Mouse (Mus musculus) midbrain, embryonic 15.5 days (tissue): ENCODE measurements around the gene Dpp6. TPM values are rescaled to one million over a fixed set of nuclear protein-coding genes. Genes with fewer than 3 reads are reported as not detected.

Experiments used
- ATAC-seq: fragments of 200-750 bp; cut with Nextera tagmentation; replicated peaks from 2 replicates; pipeline ENCODE4 v1.8.0; 2017; ENCODE audit warnings: moderate TSS enrichment
- H3K27ac ChIP-seq: fragments of 300-500 bp; sonication (generic); 2 replicates; pipeline ENCODE4 v1.5.1; 2015; ENCODE audit warnings: mild to moderate bottlenecking, inconsistent platforms
- H3K27me3 ChIP-seq: fragments of 300-500 bp; sonication (generic); replicated peaks from 2 replicates; pipeline ENCODE4 v1.6.1; 2015; ENCODE audit warnings: inconsistent platforms
- H3K36me3 ChIP-seq: fragments of 300-500 bp; sonication (generic); replicated peaks from 2 replicates; pipeline ENCODE4 v1.6.1; 2015; ENCODE audit warnings: inconsistent platforms
- H3K4me1 ChIP-seq: fragments of 300-500 bp; sonication (generic); 2 replicates; pipeline ENCODE4 v1.6.1; 2015; ENCODE audit warnings: inconsistent platforms
- H3K4me2 ChIP-seq: fragments of 300-500 bp; sonication (generic); 2 replicates; pipeline ENCODE4 v1.6.1; 2015; ENCODE audit warnings: inconsistent platforms, mild to moderate bottlenecking, moderate library complexity
- H3K4me3 ChIP-seq: fragments of 300-500 bp; sonication (generic); 2 replicates; pipeline ENCODE4 v1.5.1; 2015; ENCODE audit warnings: mild to moderate bottlenecking, inconsistent platforms
- H3K9ac ChIP-seq: fragments of 300-500 bp; sonication (generic); 2 replicates; pipeline ENCODE4 v1.6.1; 2015; ENCODE audit warnings: mild to moderate bottlenecking, inconsistent platforms
- H3K9me3 ChIP-seq: fragments of 300-500 bp; sonication (generic); 2 replicates; pipeline ENCODE4 v1.6.1; 2016; ENCODE audit warnings: inconsistent platforms
- WGBS: fragments of 180-500 bp; shearing (Covaris S2); methylation state at CpG from one replicate; pipeline ENCODE4 v1.1.7; 2015; ENCODE audit warnings: mixed read lengths; 5-methylcytosine and 5-hydroxymethylcytosine counted together
- polyA plus RNA-seq: library from polyadenylated mRNA; unstranded; fragments of >200 nt; fragmentation: Nextera tagmentation; extraction: Ambion mirVana; gene quantifications from 2 replicates; pipeline ENCODE4 v1.2.1, GENCODE M21; 2015

The Dpp6 gene
- polyA plus RNA-seq, 1 experiment from 2014 or later = 88.3 TPM

DNA sequence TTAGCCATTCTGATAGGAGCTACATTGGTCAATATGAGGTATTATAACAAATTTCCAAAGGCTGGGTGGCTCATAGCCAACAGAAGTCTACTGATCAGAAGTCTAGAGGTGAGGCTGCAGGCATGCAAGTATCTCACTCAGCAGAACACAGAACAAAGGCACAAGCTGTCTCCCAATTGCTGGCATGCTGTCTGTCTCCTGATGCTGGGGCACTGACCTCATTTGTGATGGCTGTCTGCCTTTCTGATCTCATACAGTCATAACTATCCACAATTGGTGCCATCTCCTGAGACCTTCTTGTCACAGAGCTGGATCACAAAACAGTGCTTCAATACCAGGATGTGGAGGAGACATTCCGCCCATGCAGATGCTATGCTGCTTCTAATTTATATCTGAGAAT is 709.9 kb downstream of the Dpp6 start:
- no peak overlapping the region for H3K4me3 ChIP-seq
- H3K27ac ChIP-seq = no peak overlapping the region
- H3K4me1 ChIP-seq = no peaks in the 10 kb centered on the region
- ATAC-seq = no peak
- H3K27me3 ChIP-seq = no peaks in the 10 kb centered on the region
- 91% methylated on average over 1 of the region's 1 CpGs for WGBS
- H3K4me2 ChIP-seq = no peak overlapping the region
- H3K9ac ChIP-seq = no peak overlapping the region
- H3K36me3 ChIP-seq = no peaks in the 10 kb centered on the region
- no peaks in the 10 kb centered on the region for H3K9me3 ChIP-seq

DNA sequence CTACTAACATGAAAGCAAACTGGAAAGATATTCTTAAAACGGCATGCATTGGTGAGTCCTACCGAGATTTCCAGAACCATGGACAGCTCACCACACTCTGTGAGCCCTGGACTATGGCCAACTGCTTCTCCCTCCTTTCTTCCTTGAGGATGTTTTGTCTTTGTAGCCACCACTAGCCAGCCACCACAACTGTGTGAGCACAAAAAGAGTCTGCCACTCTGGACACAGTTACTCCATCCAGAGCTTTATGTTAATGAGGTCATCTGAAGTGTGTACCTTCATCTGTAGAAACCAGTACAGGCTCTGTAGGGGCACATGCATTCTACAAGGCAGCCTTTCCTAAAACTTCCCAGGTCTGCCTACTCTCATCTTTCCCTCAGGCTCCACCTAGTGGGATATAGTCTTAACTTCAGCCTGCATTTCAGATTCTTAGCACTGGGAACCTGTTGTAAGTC is 727.8 kb downstream of the Dpp6 start:
- Histone ChIP-seq H3K36me3 (no peaks in the 10 kb centered on the region), H3K4me1 (no peaks in the 10 kb centered on the region), H3K4me3 (no peak overlapping the region), H3K9ac (no peak overlapping the region), H3K4me2 (no peak overlapping the region), H3K27ac (no peak overlapping the region), H3K27me3 (no peaks in the 10 kb centered on the region), H3K9me3 (no peaks in the 10 kb centered on the region)
- ATAC-seq = peak; percentile 74
- WGBS = 19% methylated on average over 2 of the region's 2 CpGs

DNA sequence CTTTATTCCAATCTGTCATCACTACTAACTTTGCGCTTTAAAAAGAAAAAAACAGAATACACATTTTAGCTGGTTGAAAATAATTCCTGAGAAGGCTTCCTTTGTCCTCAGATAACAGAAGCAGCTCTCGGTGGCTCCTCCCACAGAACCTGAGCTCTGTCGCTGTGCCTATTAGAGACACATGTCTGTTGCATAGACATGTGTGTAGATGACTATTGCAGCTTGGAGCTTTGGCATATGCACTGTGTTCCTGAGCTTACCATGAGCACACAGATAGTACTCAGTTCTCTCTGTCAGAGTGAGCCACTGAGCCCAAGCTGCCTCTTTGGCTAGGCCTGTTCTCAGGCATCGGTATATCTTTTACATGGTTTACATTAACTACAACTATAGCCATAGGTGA is 732.3 kb downstream of the Dpp6 start:
- no peaks in the 10 kb centered on the region for H3K36me3 ChIP-seq
- WGBS = 86% methylated on average over 4 of the region's 4 CpGs
- no peak overlapping the region for H3K27ac ChIP-seq
- H3K9me3 ChIP-seq = no peaks in the 10 kb centered on the region
- no peaks in the 10 kb centered on the region for H3K27me3 ChIP-seq
- no peak overlapping the region for H3K9ac ChIP-seq
- no peak overlapping the region for H3K4me3 ChIP-seq
- no peaks in the 10 kb centered on the region for H3K4me1 ChIP-seq
- no peak for ATAC-seq
- no peak overlapping the region for H3K4me2 ChIP-seq

DNA sequence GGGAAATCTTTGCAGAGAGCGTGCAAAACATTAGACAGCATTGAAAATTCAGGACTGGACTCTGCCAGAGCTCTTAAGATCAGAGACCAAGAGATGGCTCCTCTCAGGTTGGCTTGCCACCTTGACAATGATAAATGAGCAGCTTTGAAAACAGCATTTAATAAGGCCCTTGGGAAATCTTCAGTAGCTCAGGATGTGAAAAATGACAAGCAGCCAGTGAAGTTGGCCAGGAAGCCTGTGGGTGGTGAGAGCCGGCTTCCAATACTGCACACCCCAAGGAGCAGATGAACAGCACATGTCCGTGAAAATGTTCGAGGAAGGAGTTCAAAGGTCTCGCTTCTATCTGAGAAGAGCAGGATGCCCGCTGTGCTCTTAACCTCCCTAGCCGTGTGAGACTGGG is 748.7 kb downstream of the Dpp6 start:
- no peak overlapping the region for H3K9ac ChIP-seq
- 67% methylated on average over 7 of the region's 7 CpGs for WGBS
- H3K27me3 ChIP-seq = no peaks in the 10 kb centered on the region
- H3K36me3 ChIP-seq = no peaks in the 10 kb centered on the region
- no peak for ATAC-seq
- 0 out of 2 replicates have a peak overlapping the region, but pooled peaks have one; percentile 34 for H3K27ac ChIP-seq
- H3K4me3 ChIP-seq = no peak overlapping the region
- H3K9me3 ChIP-seq = no peaks in the 10 kb centered on the region
- peaks cover 5% of the 10 kb centered on the region; the same call in 1 of the 2 replicates for H3K4me1 ChIP-seq
- H3K4me2 ChIP-seq = no peak overlapping the region

DNA sequence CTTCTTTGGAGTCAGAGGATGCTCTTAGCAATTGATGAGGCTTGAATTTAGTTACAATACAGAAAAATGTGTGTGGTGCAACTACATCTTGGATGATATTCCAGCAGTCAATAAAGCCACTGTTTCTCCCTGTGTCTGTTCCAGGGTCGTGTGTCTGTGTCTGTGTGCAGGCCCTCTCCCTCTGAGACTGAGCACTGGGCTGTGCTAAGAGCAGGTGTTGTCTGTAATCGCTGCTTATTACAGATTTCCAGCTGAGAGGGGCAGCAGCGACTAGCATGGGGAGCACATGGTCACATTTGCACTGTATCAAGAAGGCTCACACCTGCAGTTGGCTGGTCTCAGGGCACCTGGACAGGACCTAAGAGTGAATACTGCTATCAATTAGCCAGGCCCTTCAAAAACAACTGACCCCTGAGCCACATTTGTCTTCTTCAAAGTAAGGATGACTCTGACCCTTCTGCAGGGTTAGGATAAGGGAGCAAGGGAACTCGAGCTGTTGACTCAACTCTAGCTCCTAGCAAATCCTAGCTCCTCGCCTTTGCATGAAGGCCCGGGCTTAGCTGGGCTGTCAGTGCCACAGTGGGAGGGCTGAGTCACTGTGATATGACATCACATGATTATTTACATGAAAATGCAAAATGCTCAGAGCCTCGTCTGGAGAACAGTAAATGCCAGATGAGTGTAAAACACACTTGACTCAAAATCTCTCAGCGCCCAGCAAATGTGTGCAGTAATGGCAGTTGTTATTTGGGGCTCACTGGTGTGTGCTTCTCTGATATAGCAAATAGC is 771.2 kb downstream of the Dpp6 start:
- Histone ChIP-seq H3K36me3 (no peaks in the 10 kb centered on the region), H3K4me1 (no peaks in the 10 kb centered on the region), H3K27me3 (no peaks in the 10 kb centered on the region), H3K9me3 (no peaks in the 10 kb centered on the region), H3K9ac (no peak overlapping the region), H3K4me2 (no peak overlapping the region), H3K27ac (peak overlapping the region; percentile 5; the same call in 1 of the 2 replicates), H3K4me3 (no peak overlapping the region)
- ATAC-seq = no peak
- 46% methylated on average over 8 of the region's 8 CpGs for WGBS

DNA sequence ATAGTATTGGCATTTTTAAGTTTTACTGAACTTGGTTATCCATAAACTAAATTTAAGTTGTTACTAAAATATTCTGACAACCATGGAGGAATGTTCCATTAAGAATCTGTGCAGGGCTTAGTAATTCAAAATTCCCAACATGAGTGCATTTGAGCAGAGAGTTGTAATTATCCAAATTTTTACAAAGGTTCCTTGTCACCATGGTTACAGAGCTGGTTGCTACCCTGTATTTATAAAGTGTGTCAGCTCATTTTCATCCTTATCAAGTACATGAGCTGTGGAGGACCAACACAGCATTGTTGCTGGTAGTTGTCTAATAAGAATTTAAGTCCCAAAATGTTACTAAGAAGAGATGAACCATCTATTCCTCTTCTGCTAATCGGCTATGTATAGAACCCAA is 787.1 kb downstream of the Dpp6 start:
- H3K36me3 ChIP-seq = no peaks in the 10 kb centered on the region
- WGBS = 91% methylated on average over 1 of the region's 1 CpGs
- H3K9me3 ChIP-seq = no peaks in the 10 kb centered on the region
- ATAC-seq = no peak
- no peak overlapping the region for H3K4me2 ChIP-seq
- peaks cover 11% of the 10 kb centered on the region for H3K4me1 ChIP-seq
- H3K27ac ChIP-seq = no peak overlapping the region
- H3K4me3 ChIP-seq = no peak overlapping the region
- H3K27me3 ChIP-seq = no peaks in the 10 kb centered on the region
- H3K9ac ChIP-seq = no peak overlapping the region

DNA sequence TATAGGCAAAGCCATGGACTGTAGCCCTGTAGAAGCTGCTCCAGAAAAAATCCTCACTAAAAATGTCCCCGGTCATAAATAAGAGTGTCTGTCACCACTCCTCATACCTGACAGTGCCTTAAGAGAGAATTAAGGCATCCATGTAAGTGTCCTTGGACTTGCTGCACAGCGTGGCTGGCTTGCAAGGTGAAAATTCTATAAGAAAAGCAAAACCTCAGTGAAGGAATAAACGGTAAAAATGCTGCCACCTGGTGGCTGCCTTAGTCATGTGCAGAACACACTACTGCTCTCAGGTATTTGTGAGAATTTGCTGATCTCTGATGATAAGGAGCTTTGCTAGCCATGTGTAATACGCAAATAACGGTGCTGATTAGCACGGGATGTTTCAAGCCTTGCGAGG is 798.8 kb downstream of the Dpp6 start:
- Histone ChIP-seq H3K4me2 (no peak overlapping the region), H3K4me1 (no peaks in the 10 kb centered on the region), H3K9ac (no peak overlapping the region), H3K36me3 (no peaks in the 10 kb centered on the region), H3K9me3 (no peaks in the 10 kb centered on the region), H3K4me3 (no peak overlapping the region), H3K27ac (no peak overlapping the region), H3K27me3 (no peaks in the 10 kb centered on the region)
- WGBS = 26% methylated on average over 7 of the region's 7 CpGs
- peak; percentile 70 for ATAC-seq

DNA sequence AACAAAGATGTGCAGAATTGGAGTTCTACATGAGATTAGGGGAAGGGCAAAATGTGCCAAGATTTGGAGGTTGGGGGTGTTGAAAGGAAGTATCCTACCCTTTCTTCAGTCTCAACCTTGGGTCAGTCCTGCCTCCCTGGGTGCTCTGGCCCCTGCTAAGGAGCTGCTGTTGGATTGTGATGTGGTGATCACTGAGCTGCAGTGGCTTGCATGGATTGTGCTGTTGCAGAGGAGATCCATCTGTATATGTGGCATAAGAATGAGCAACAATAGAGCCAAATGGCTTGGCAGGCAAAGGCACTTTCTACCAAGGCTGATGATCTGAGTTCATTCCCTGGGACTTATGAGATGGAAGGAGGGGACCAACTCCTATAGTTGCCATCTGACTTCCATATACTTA is 804.8 kb downstream of the Dpp6 start:
- Histone ChIP-seq H3K36me3 (no peaks in the 10 kb centered on the region), H3K27me3 (no peaks in the 10 kb centered on the region), H3K4me1 (no peaks in the 10 kb centered on the region), H3K9ac (no peak overlapping the region), H3K9me3 (no peaks in the 10 kb centered on the region), H3K4me3 (no peak overlapping the region), H3K4me2 (no peak overlapping the region), H3K27ac (no peak overlapping the region)
- ATAC-seq = no peak

DNA sequence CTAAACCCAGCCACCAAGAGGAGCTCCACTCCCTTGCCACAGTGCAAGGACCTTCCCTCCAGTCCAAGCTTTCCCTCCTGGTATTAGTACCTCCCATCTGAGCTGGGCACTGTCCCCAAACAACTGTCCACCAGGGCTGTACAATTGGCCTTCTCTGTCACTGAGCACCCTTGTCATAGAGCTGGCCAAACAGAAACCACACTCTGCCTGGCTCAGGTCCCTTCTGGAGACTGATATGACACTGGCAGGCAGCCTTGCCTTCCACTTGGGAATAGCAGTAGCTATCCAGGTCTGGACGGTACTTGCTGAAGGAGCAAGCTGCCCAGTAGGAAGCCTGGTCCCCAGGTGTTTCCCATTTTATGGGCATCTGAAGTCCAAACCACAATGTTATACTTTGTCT is 806.9 kb downstream of the Dpp6 start:
- Histone ChIP-seq H3K4me3 (no peak overlapping the region), H3K9ac (no peak overlapping the region), H3K4me1 (no peaks in the 10 kb centered on the region), H3K36me3 (no peaks in the 10 kb centered on the region), H3K27ac (no peak overlapping the region), H3K4me2 (no peak overlapping the region), H3K27me3 (no peaks in the 10 kb centered on the region), H3K9me3 (no peaks in the 10 kb centered on the region)
- WGBS = 77% methylated on average over 1 of the region's 1 CpGs
- ATAC-seq = no peak

DNA sequence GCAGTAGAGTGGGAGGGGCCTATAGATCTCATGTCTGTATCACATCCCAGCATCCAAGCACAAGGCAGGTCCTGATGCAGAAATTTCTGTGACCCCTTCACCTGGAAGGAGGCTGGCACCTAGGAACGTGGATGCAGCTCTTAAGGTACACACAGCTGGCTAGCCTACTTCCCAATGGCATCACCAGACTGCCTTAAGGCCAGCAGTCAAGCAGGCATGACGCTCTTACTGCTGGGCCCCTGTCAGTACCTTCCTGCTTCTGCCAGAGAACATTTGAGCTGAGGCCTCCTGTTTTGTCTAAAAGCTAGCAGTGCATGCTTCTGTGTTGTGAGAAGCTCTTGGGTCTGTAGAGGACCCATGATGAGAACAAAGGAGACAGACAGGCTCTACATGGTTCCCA is 815.1 kb downstream of the Dpp6 start:
- Histone ChIP-seq H3K36me3 (0 out of 2 replicates have a peak, but pooled peaks cover 12% of the 10 kb centered on the region), H3K4me2 (no peak overlapping the region), H3K9me3 (no peaks in the 10 kb centered on the region), H3K27ac (no peak overlapping the region), H3K9ac (no peak overlapping the region), H3K4me1 (no peaks in the 10 kb centered on the region), H3K4me3 (no peak overlapping the region), H3K27me3 (no peaks in the 10 kb centered on the region)
- no peak for ATAC-seq
- 83% methylated on average over 2 of the region's 2 CpGs for WGBS

DNA sequence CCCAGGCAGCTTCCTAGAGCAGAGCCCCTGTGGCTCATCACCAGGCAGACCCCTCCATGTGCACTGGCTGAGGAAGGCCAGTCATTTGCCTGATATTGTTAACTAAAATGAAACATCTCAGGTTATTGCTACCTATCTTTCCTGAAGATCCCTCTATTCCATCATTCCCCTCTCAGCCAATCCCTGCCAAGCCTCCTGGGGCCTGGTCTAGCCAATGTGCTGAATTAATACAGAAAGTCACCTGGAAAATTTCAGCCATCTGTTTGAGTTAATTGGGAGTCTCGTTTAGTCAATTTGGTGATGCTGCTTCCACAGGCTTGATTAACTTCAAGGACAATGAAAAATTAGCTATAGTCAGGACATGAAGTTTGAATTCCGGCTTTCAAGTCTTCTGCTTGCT is 818.9 kb downstream of the Dpp6 start:
- no peaks in the 10 kb centered on the region for H3K9me3 ChIP-seq
- WGBS = 74% methylated on average over 2 of the region's 2 CpGs
- peaks cover 12% of the 10 kb centered on the region; the same call in 1 of the 2 replicates for H3K36me3 ChIP-seq
- no peak for ATAC-seq
- no peaks in the 10 kb centered on the region for H3K27me3 ChIP-seq
- no peak overlapping the region for H3K4me2 ChIP-seq
- no peak overlapping the region for H3K27ac ChIP-seq
- H3K4me1 ChIP-seq = no peaks in the 10 kb centered on the region
- H3K9ac ChIP-seq = no peak overlapping the region
- H3K4me3 ChIP-seq = no peak overlapping the region

DNA sequence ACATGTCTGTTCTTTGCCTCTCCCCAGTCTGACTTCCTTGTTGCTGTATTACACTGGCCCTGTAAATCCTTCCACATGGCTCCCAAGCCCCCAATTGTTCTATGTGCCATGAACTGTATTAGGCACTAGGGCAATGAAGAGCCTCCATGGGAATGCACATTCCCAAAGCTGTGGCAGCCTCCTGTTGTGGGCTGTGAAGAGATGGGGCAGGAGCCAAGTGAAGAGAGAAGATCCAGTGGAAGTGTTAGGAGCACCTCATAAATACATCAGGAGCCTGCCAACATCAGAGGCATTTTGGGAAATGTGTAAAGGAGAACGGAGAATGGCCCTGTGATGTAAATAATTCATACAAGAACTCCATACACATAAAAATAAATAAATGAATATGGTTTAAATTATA is 824.9 kb downstream of the Dpp6 start:
- WGBS = 86% methylated on average over 1 of the region's 1 CpGs

More for the DNA sequence above, 824.9 kb downstream of the Dpp6 start:
- H3K36me3 ChIP-seq = no peaks in the 10 kb centered on the region; the same call in 1 of the 2 replicates
- no peaks in the 10 kb centered on the region for H3K4me1 ChIP-seq
- H3K27me3 ChIP-seq = no peaks in the 10 kb centered on the region
- no peaks in the 10 kb centered on the region for H3K9me3 ChIP-seq
- H3K27ac ChIP-seq = no peak overlapping the region
- H3K4me2 ChIP-seq = no peak overlapping the region
- no peak overlapping the region for H3K4me3 ChIP-seq
- no peak overlapping the region for H3K9ac ChIP-seq
- ATAC-seq = no peak
